Mouse (Mus musculus): ENCODE data around the gene Ajap1.

The Ajap1 gene

GRCm38 (mm10) chr4:153453496-153453895 is 29.1 kb downstream of the Ajap1 start:
- DNase-seq (ENCODE audit: low spot score) = no peak

GRCm38 (mm10) chr4:153451516-153451915 is 31.1 kb downstream of the Ajap1 start:
- DNase-seq (ENCODE audit: low spot score) = no peak

DNA sequence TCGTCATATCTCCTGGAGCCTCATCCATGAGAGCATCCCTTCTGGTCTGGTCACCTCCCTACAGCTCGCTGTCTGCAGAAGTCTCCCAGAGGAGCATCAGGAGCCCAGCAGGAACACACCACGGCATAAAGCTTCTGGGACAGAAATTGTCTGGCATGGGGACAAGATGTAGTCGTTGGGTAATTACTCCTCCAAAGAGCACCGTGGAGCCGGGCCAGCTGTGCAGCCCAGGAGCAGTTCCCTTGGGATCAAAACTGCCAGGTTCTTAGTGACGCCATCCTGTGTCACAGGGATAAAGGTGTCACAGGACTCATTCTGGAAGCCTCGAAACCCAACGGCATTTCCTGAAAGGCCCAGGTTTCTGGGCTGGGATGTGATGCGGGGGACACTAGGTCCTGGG is 40.1 kb downstream of the Ajap1 start:
- no peak for DNase-seq (ENCODE audit: low spot score)

GRCm38 (mm10) chr4:153439868-153440267 is 42.7 kb downstream of the Ajap1 start:
- no peak for DNase-seq (ENCODE audit: low spot score)

GRCm38 (mm10) chr4:153439031-153439430 is 43.6 kb downstream of the Ajap1 start:
- no peak for DNase-seq (ENCODE audit: low spot score)

- no peak for DNase-seq (ENCODE audit: low spot score)
These were observed 45.4 kb downstream of the Ajap1 start for GRCm38 (mm10) chr4:153437196-153437595.

- DNase-seq (ENCODE audit: low spot score) = no peak
These were observed 46.7 kb downstream of the Ajap1 start for GRCm38 (mm10) chr4:153435917-153436316.

GRCm38 (mm10) chr4:153429971-153430370 is 52.6 kb downstream of the Ajap1 start:
- no peak for DNase-seq (ENCODE audit: low spot score)

DNA sequence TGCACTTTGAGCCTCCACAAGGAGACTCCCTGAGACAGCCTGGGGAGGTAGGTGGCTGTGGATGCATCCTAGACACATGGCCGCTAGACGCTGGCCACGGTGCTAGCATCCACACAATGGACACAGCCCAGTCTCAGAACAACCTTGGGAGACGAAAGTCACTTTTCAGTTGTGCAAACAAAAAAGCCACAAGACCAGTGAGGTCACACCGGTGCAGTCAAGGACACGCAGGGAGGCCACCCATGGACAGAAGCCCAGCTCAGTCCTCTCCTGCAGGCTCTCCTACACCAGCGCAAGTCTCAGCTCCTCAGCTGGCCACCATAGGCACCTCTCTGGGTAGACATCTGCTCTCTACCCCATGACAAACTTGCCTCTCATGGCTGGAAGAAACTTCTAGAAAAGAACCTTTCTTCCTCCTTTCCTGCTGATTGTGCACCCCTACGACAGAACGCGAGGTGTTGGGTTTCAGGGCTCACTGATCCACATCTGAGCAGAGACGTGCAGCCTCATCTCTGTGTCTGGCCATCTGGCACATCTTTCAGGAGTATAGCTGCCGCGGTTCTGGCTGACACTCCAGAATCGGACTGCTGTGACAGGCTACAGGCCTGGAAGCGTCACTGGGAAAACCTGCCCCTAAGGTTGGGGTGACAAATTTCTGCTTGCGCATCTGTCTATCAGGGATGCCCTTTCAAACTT is 56.5 kb downstream of the Ajap1 start:
- DNase-seq (ENCODE audit: low spot score) = no peak

DNA sequence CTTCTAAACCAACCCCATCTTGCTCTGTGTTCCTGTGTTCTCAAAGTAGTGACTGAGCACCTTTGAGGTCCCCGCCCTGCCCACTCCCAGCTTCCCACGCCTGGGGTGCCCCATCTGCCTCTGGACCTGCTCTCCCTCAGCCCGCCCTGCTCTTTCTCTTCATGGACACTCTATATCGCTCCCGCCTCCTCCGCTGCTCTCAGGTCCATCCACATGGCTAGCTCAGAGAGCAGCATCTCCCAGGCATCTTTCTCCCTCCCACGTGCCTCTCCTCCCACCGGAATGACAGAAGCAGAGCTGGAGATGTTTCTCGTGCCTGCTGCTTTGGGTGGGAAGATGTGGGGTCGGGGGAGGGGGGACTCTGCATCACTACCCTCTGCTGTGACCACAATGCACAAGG is 58.3 kb downstream of the Ajap1 start:
- no peak for DNase-seq (ENCODE audit: low spot score)

DNA sequence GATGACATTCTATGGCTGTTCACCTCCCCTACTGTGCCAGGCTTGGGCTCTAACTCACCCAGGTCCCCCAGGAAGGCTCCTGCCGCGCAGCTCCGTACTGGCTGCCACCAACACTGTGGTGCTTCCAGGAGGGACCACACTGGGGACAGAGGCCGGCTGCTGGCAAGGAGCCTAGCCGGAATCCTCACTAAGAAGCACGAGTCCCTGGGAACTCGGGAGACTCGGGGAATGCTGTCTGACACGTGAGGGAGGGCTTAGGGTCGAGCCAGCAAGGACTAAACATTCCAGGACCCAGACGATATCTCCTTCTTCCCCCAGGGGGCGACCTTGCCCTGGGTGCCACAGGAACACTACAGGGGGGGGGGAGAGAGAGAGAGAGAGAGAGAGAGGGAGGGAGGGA is 64.7 kb downstream of the Ajap1 start:
- peak; percentile 5 for DNase-seq (ENCODE audit: low spot score)

GRCm38 (mm10) chr4:153417164-153417896 is 65.3 kb downstream of the Ajap1 start:
- DNase-seq (ENCODE audit: low spot score) = peak; percentile 15

- no peak for DNase-seq (ENCODE audit: low spot score)
These were observed 66.5 kb downstream of the Ajap1 start for GRCm38 (mm10) chr4:153416111-153416510.

GRCm38 (mm10) chr4:153398421-153398820 is 84.2 kb downstream of the Ajap1 start:
- no peak for DNase-seq (ENCODE audit: low spot score)

- DNase-seq (ENCODE audit: low spot score) = no peak
These were observed 95.1 kb downstream of the Ajap1 start for GRCm38 (mm10) chr4:153387478-153387877.

GRCm38 (mm10) chr4:153381433-153381832 is 101.2 kb downstream of the Ajap1 start:
- DNase-seq (ENCODE audit: low spot score) = no peak

DNA sequence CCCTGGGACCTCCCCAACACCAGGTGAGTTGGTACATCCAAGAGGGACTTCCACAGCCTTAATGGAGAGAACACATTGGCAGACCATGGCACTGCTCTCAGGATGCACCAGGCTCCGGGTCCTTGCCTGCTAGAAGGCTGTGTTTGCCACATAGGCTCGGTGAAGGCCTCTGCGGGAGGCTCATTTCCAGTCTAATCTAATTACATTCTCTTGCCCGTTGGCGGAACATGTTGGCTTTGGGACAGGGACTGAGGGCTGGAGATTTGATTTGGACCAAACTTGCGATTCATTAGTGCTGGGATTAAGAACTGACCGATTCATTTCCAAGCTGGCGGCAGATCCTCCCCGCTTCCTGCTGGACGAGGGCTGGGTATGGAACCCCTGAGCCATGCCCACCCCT is 101.7 kb downstream of the Ajap1 start:
- DNase-seq (ENCODE audit: low spot score) = no peak

DNA sequence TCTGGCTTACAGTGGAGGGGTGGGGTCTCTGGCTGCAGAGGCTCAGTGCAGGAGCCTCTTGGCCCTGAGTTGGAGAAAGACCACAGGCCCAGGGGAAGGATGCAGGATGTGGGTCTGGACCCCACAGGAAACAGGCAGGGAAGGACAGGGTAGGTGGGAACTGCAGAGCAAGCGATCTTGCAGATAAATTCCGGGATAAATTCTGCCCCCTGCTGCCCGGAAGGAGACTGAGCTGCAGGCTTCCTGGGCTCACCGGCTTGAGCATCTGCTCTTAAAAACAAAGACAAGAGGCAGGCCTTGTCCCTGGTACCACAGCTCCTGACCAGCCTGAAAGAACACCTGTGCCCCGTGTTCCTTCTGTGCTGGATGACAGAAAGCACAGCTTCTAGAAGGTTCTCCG is 104.6 kb downstream of the Ajap1 start:
- peak; percentile 29 for DNase-seq (ENCODE audit: low spot score)

DNA sequence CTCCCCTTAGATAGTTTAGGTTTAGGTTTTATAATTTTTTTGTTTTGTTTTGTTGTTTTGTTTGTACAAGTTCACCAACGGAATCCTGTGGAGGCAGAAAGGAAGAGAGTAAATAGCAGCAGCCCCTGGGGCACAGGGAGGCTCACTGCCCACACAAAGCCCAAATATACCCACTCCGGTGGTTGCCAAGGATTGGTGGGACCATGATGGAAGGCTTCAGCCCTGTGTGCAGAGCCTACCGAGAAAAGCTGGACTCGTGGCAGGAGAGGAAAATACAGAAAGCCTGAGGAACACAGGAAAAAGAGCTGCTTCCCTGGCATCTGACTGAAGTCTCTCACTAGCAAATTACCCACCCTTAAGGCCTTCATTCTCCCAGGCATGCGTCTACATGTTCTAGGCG is 108.4 kb downstream of the Ajap1 start:
- DNase-seq (ENCODE audit: low spot score) = no peak

DNA sequence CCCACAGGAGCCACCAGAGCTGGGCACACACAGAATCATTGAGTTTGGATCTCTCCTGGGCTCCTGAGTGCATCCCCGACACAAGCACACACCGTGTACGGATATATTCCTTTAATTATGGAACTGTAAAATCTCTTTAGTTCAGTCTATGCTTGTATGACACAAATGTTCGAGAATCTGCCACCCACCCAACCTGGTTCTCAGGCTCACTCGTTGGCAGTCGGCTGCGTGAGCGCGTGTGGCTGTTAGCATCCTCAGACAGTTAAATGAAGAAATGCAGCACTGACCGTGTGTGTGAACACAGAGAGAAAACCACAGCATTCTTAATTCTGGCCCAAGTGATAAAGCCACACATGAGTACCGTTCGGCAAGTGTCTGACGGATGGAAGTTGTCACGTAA is 109.5 kb downstream of the Ajap1 start:
- DNase-seq (ENCODE audit: low spot score) = no peak

GRCm38 (mm10) chr4:153368620-153369159 is 113.9 kb downstream of the Ajap1 start:
- DNase-seq (ENCODE audit: low spot score) = no peak

GRCm38 (mm10) chr4:153360868-153361545 is 121.6 kb downstream of the Ajap1 start:
- DNase-seq (ENCODE audit: low spot score) = no peak

GRCm38 (mm10) chr4:153358243-153358550 is 124.4 kb downstream of the Ajap1 start:
- DNase-seq (ENCODE audit: low spot score) = no peak
